Mouse (Mus musculus) urinary bladder, postnatal 25 days (tissue): Measurements from ENCODE around the gene Nudt21.

Experiments used
- DNase-seq: peaks from one replicate; pipeline ENCODE4 v3.0.0; 2022; ENCODE audit warnings: low spot score

Nudt21 gene

GRCm38 (mm10) chr8:94036944-94037524 is at the start of gene Nudt21, which contains the start of gene Ogfod1:
TSS of gene Nudt21 (minus strand) at chr8:94037031.
TSS of gene Ogfod1 (plus strand) at chr8:94037198.
- DNase-seq = peak; percentile 81

GRCm38 (mm10) chr8:94076461-94077192 is 39.8 kb upstream of the Nudt21 start:
- DNase-seq = no peak

GRCm38 (mm10) chr8:94068793-94069192 is 32.0 kb upstream of the Nudt21 start:
- DNase-seq = no peak

- no peak for DNase-seq
Observed at GRCm38 (mm10) chr8:94066121-94066863, 29.5 kb upstream of the Nudt21 start.

- peak; percentile 50 for DNase-seq
Observed at GRCm38 (mm10) chr8:94057157-94057854, 20.5 kb upstream of the Nudt21 start.

GRCm38 (mm10) chr8:94052696-94053095 is 15.9 kb upstream of the Nudt21 start:
- DNase-seq = no peak

- DNase-seq = no peak
Observed at GRCm38 (mm10) chr8:94047845-94048244, 11.0 kb upstream of the Nudt21 start.

GRCm38 (mm10) chr8:94037806-94038205 is 975 bp upstream of the Nudt21 start:
- no peak for DNase-seq

GRCm38 (mm10) chr8:94036541-94036940 is 290 bp downstream of the Nudt21 start:
- DNase-seq = peak; percentile 48

GRCm38 (mm10) chr8:94035200-94035599 is 1.6 kb downstream of the Nudt21 start:
- DNase-seq = no peak

GRCm38 (mm10) chr8:94033601-94034000 is 3.2 kb downstream of the Nudt21 start:
- no peak for DNase-seq

GRCm38 (mm10) chr8:94029701-94030100 is 7.1 kb downstream of the Nudt21 start:
- DNase-seq = no peak

GRCm38 (mm10) chr8:94023916-94024315 is 12.9 kb downstream of the Nudt21 start:
- DNase-seq = no peak

- no peak for DNase-seq
Observed at GRCm38 (mm10) chr8:94013026-94013612, 23.7 kb downstream of the Nudt21 start.

- DNase-seq = peak; percentile 69
Observed at GRCm38 (mm10) chr8:94012013-94012951, 24.5 kb downstream of the Nudt21 start, which contains the start of gene Amfr. TSS of gene Amfr (minus strand) at chr8:94012842.

GRCm38 (mm10) chr8:94011076-94012012 is 25.5 kb downstream of the Nudt21 start:
- peak; percentile 8 for DNase-seq

GRCm38 (mm10) chr8:94010101-94010705 is 26.6 kb downstream of the Nudt21 start:
- no peak for DNase-seq

- no peak for DNase-seq
Observed at GRCm38 (mm10) chr8:94009243-94009845, 27.5 kb downstream of the Nudt21 start.

- DNase-seq = no peak
Observed at GRCm38 (mm10) chr8:94004139-94004538, 32.7 kb downstream of the Nudt21 start.
